Mouse (Mus musculus): ENCODE measurements around the gene Cyp20a1. TPM values are rescaled to one million over a fixed set of nuclear protein-coding genes. Genes with fewer than 3 reads are reported as not detected.
A peak's percentile ranks its signal among the peaks of the same experiment; 100 is the strongest.

Cyp20a1 gene
- polyA plus RNA-seq, 1 experiment from 2014 or later = 29.5 TPM

DNA sequence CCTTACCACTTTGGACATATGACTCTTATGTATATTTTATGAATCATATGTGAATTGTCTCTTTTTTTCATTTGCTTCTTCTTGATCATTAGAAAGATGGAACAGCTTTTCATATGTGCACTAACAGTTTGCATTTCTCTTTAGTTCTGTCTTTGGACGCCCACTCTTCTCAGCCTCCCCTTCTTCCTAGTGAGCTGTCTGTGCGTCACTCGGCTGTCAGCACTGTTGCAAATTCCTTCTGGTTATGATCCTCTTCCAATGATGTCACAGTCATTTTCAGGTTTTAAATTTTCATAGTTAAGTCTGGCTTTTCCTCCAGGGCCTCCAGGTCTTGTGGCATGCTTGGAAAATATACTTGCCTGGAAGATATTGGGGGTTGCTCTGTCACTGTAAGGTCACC, 38.8 kb downstream of the Cyp20a1 start:
- no peaks in the 10 kb centered on the region for H3K27me3 ChIP-seq (replicated peaks; ENCODE audit: control insufficient read depth, insufficient read depth, low read length)
- H3K9ac ChIP-seq (ENCODE audit: low read depth, low read length) = no peak overlapping the region
- H3K4me3 ChIP-seq (ENCODE audit: low read depth, low read length) = no peak overlapping the region
- H3K4me1 ChIP-seq (replicated peaks; ENCODE audit: control insufficient read depth, insufficient read depth, low read length) = no peaks in the 10 kb centered on the region
- WGBS = 94% methylated on average over 3 of the region's 3 CpGs
- H3K36me3 ChIP-seq (ENCODE audit: control insufficient read depth, insufficient read depth, low read length) = peaks cover 12% of the 10 kb centered on the region
- DNase-seq (ENCODE audit: low spot score) (no peak), ATAC-seq (replicated peaks; ENCODE audit: low FRiP score) (no peak)
- H3K4me2 ChIP-seq = no peak overlapping the region
- no peak overlapping the region for H3K27ac ChIP-seq (ENCODE audit: low read depth, low read length)
- H3K9me3 ChIP-seq (ENCODE audit: control insufficient read depth, low read length) = no peaks in the 10 kb centered on the region

DNA sequence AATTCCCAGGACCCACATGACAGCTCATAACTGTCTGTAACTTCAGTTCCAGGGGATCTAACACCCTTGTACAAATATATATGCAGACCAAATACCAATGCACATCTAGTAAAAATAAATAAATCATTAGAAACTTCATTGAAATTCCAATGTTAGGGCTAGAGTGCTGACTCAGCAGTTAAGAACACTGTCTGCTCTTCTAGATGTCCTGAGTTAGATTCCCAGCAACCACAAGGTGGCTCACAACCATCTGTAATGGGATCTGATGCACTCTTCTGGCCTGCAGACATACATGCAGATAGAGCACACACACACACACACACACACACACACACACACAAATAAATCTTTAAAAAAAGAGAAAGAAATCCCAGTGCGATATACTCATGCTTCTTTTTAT, 61.7 kb downstream of the Cyp20a1 start:
- 94% methylated on average over 1 of the region's 1 CpGs for WGBS
- ATAC-seq (replicated peaks; ENCODE audit: low FRiP score) = no peak
- H3K4me2 ChIP-seq = no peak overlapping the region

DNA sequence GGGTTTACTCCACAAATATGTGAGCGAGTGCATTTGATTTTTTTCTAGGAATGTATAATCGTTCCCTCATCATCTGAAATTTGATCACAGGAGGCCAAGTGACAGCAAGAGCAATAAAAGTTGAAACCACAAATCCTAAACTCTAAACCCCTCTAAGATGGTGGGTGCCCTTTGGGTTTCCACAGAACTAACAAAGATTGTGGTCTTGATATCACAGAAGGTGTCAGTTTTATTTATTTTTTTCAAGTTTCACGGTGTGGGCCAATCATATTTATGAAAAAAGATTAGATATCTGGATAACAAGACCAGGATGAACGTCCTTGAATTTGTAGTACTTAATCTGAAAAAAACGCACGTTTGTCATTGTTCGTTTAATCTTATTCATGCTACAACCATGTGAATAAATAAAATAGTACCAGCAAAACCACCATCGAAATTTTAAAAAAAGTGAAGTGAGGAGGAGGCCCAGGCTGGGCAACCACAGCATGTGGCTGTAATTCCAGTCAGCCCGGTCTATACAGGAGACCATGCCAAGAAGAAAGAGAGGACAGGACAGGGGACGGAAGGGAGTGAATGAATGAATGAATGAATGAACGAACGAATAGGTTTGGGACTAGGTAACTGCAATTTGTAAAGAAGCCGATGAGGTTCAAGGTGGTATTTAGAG, 65.5 kb downstream of the Cyp20a1 start:
- ATAC-seq (replicated peaks; ENCODE audit: low FRiP score) (peak; percentile 13; the same call in 1 of the 2 replicates), DNase-seq (ENCODE audit: low spot score) (no peak)
- Histone ChIP-seq H3K27me3 (replicated peaks; ENCODE audit: control insufficient read depth, insufficient read depth, low read length) (no peaks in the 10 kb centered on the region), H3K4me1 (replicated peaks; ENCODE audit: control insufficient read depth, insufficient read depth, low read length) (peaks cover under 1% of the 10 kb centered on the region; the same call in 1 of the 2 replicates), H3K27ac (ENCODE audit: low read depth, low read length) (peak overlapping the region; percentile 84), H3K9ac (ENCODE audit: low read depth, low read length) (peak overlapping the region; percentile 78), H3K36me3 (ENCODE audit: control insufficient read depth, insufficient read depth, low read length) (no peaks in the 10 kb centered on the region), H3K4me3 (ENCODE audit: low read depth, low read length) (peak overlapping the region; percentile 64), H3K9me3 (ENCODE audit: control insufficient read depth, low read length) (no peaks in the 10 kb centered on the region), H3K4me2 (peak overlapping the region; percentile 64)
- 24% methylated on average over 13 of the region's 13 CpGs for WGBS

More for the DNA sequence above, 61.7 kb downstream of the Cyp20a1 start:
- Histone ChIP-seq H3K9ac (ENCODE audit: low read depth, low read length) (no peak overlapping the region), H3K9me3 (ENCODE audit: control insufficient read depth, low read length) (no peaks in the 10 kb centered on the region), H3K27me3 (replicated peaks; ENCODE audit: control insufficient read depth, insufficient read depth, low read length) (no peaks in the 10 kb centered on the region), H3K4me3 (ENCODE audit: low read depth, low read length) (no peak overlapping the region), H3K27ac (ENCODE audit: low read depth, low read length) (no peak overlapping the region), H3K4me1 (replicated peaks; ENCODE audit: control insufficient read depth, insufficient read depth, low read length) (no peaks in the 10 kb centered on the region), H3K36me3 (ENCODE audit: control insufficient read depth, insufficient read depth, low read length) (no peaks in the 10 kb centered on the region)
- DNase-seq (ENCODE audit: low spot score) = no peak

DNA sequence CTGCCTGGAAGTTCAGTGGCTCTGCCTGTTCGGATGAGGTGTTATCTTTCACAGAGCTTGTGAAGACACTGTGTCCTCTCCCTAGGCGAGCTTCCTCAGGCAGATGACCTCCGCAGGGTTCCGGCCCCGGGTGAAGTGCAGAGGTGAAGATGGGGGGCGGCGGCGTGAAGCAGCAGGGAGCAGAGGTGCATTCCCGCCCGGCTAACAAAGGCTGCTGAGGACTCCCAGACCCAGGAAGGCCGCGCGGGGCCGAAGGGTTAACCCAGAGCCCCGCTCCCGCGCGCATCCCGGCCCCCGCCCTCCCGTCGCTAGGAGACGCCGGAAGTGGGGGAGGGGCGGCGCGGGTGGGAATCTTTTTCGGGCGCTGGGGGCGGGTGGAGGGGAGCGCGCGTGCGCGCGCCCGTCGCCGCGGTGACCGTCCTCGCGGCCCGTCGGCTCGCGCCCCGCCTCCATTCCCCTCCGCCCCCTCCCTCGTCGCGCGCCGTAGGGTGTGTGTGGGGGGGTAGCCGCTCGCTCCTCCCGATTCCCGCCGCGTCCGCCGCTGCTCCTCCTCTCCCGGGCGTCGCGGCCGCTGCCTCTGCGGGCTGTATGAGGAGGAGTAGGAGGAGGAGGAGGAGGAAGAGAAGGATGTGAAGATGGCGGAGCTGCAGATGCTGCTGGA, 66.2 kb downstream of the Cyp20a1 start, which contains the start of gene Abi2:
TSS of gene Abi2 (plus strand) at position 452 of the 661 bp plus-strand sequence.
- peak within 1 kb of the TSS; percentile 64 for H3K4me2 ChIP-seq
- no peaks in the 10 kb centered on the region for H3K9me3 ChIP-seq (ENCODE audit: control insufficient read depth, low read length)
- DNase-seq (ENCODE audit: low spot score) (peak; percentile 92), ATAC-seq (replicated peaks; ENCODE audit: low FRiP score) (peak; percentile 90)
- H3K9ac ChIP-seq (ENCODE audit: low read depth, low read length) = peak within 1 kb of the TSS; percentile 78
- WGBS = under 1% methylated on average over 22 of the region's 69 CpGs
- peaks cover 2% of the 10 kb centered on the region; the same call in 1 of the 2 replicates for H3K4me1 ChIP-seq (replicated peaks; ENCODE audit: control insufficient read depth, insufficient read depth, low read length)
- peak within 1 kb of the TSS; percentile 84 for H3K27ac ChIP-seq (ENCODE audit: low read depth, low read length)
- no peaks in the 10 kb centered on the region for H3K27me3 ChIP-seq (replicated peaks; ENCODE audit: control insufficient read depth, insufficient read depth, low read length)
- H3K36me3 ChIP-seq (ENCODE audit: control insufficient read depth, insufficient read depth, low read length) = no peaks in the 10 kb centered on the region
- peak within 1 kb of the TSS; percentile 64 for H3K4me3 ChIP-seq (ENCODE audit: low read depth, low read length)

DNA sequence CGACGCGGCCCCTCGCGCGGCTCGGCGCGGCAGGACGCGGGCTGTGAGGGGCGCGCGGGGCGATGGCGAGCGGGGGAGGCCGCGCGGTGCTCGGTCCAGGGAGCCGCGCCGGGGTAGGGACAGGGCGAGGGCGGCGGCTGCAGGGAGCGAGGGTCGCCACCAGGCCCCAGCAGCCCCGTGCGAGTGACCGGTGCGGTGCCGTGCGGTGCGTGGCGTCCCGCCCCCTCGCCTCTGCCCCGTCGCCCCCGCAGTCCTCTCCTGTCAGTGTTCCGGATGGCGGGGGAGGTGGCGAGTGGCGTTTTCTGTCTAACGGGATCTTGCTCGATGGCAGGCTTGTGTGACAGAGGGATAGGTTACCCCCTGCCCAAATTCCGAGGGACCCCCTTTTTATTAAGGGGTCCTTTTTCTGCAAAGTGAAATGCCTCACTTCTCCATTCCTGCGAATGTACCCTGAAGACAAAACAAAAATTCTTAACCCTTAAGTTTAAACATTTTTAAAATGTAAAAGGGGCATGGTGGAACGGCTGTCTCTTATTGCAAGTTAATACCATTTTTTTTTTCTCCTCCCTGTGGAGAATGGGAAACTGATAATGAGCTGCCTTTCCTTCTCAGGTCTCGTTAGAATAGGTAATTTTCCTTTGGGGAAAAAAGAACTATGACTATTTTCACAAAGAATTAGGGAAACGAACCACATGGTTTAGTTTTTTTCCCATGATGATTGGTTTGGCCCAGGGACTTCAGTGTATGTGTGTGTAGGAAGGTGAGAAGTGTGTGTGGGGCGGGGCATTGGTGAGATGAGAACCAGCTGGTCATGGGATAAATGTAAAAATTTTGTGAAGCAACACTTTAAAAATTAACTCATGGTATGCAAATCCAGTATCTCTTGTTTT, 67.0 kb downstream of the Cyp20a1 start:
- ATAC-seq (replicated peaks; ENCODE audit: low FRiP score) (peak; percentile 70), DNase-seq (ENCODE audit: low spot score) (no peak)
- no peaks in the 10 kb centered on the region for H3K36me3 ChIP-seq (ENCODE audit: control insufficient read depth, insufficient read depth, low read length)
- H3K4me1 ChIP-seq (replicated peaks; ENCODE audit: control insufficient read depth, insufficient read depth, low read length) = peaks cover 2% of the 10 kb centered on the region
- H3K27me3 ChIP-seq (replicated peaks; ENCODE audit: control insufficient read depth, insufficient read depth, low read length) = no peaks in the 10 kb centered on the region
- peak overlapping the region; percentile 64 for H3K4me3 ChIP-seq (ENCODE audit: low read depth, low read length)
- H3K9me3 ChIP-seq (ENCODE audit: control insufficient read depth, low read length) = no peaks in the 10 kb centered on the region
- H3K4me2 ChIP-seq = peak overlapping the region; percentile 64
- peak overlapping the region; percentile 79 for H3K27ac ChIP-seq (ENCODE audit: low read depth, low read length)
- under 1% methylated on average over 51 of the region's 54 CpGs for WGBS
- H3K9ac ChIP-seq (ENCODE audit: low read depth, low read length) = peak overlapping the region; percentile 78

DNA sequence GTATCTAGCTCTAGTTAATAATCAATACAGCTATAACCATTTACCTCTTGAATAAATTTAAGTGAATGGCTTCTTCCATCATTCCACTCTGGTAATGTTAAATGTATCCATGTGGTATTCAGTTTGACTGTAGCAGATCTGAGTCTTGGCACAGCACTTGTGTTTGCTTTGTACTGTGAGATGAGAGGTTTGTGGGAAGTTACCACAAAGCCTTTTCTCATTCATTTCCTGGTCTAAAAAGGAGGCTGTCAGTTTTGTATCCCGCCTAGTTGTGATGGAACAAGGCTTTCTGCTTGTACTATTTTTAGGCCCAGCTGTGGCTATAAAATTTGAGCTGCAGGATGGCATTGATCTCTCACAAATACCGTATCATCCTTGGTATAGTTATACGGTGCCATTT, 73.6 kb downstream of the Cyp20a1 start:
- WGBS = 62% methylated on average over 3 of the region's 3 CpGs
- no peaks in the 10 kb centered on the region for H3K36me3 ChIP-seq (ENCODE audit: control insufficient read depth, insufficient read depth, low read length)
- no peaks in the 10 kb centered on the region for H3K27me3 ChIP-seq (replicated peaks; ENCODE audit: control insufficient read depth, insufficient read depth, low read length)
- ATAC-seq (replicated peaks; ENCODE audit: low FRiP score) = no peak
- no peak overlapping the region for H3K27ac ChIP-seq (ENCODE audit: low read depth, low read length)
- H3K9me3 ChIP-seq (ENCODE audit: control insufficient read depth, low read length) = no peaks in the 10 kb centered on the region
- DNase-seq (ENCODE audit: low spot score) = no peak
- H3K4me1 ChIP-seq (replicated peaks; ENCODE audit: control insufficient read depth, insufficient read depth, low read length) = peaks cover 2% of the 10 kb centered on the region; the same call in 1 of the 2 replicates
- no peak overlapping the region for H3K9ac ChIP-seq (ENCODE audit: low read depth, low read length)
- H3K4me2 ChIP-seq = no peak overlapping the region
- no peak overlapping the region for H3K4me3 ChIP-seq (ENCODE audit: low read depth, low read length)

DNA sequence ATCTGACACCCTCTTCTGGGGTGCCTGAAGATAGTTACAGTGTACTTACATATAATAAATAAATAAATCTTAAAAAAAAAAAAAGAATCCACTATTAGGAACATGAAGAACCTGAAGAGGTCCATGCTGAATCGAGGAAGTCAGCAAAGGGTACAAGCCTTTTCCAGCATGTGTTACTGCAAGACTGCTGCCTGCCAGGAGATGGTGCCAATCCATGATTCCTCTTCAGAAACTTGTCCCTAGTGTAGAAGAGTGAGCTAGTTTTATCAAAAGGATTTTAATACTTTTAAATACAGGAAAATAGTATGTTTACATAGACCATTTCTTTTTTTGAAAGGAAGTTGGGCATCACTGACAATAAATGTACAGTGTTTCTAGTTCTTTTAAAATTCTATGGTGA, 80.8 kb downstream of the Cyp20a1 start:
- Histone ChIP-seq H3K9me3 (ENCODE audit: control insufficient read depth, low read length) (no peaks in the 10 kb centered on the region), H3K27me3 (replicated peaks; ENCODE audit: control insufficient read depth, insufficient read depth, low read length) (no peaks in the 10 kb centered on the region), H3K27ac (ENCODE audit: low read depth, low read length) (no peak overlapping the region), H3K4me3 (ENCODE audit: low read depth, low read length) (no peak overlapping the region), H3K4me1 (replicated peaks; ENCODE audit: control insufficient read depth, insufficient read depth, low read length) (no peaks in the 10 kb centered on the region), H3K9ac (ENCODE audit: low read depth, low read length) (no peak overlapping the region), H3K36me3 (ENCODE audit: control insufficient read depth, insufficient read depth, low read length) (no peaks in the 10 kb centered on the region), H3K4me2 (no peak overlapping the region)
- DNase-seq (ENCODE audit: low spot score) (no peak), ATAC-seq (replicated peaks; ENCODE audit: low FRiP score) (no peak)
- 88% methylated on average over 1 of the region's 1 CpGs for WGBS

DNA sequence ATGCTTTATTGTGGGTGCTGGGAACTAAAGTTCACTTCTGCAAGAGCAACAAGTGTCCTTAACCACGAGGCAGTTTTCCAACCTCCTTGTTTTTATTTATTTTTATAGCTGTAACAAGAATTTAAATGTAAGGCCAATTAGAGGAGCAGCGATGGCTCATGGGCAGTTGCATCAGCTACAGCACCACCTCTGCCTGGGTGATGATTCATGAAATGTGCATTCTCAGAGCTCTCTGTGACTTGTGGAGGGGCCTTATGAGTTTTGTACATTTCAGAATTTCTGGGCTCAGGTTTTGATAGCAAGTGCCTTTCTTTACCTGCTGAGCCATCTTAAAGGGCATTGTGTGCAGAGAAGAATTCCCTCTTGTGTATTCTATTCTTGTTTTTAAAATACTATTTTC, 85.2 kb downstream of the Cyp20a1 start:
- Histone ChIP-seq H3K27ac (ENCODE audit: low read depth, low read length) (no peak overlapping the region), H3K9me3 (ENCODE audit: control insufficient read depth, low read length) (no peaks in the 10 kb centered on the region), H3K4me1 (replicated peaks; ENCODE audit: control insufficient read depth, insufficient read depth, low read length) (no peaks in the 10 kb centered on the region), H3K4me3 (ENCODE audit: low read depth, low read length) (no peak overlapping the region), H3K9ac (ENCODE audit: low read depth, low read length) (no peak overlapping the region), H3K4me2 (no peak overlapping the region), H3K36me3 (ENCODE audit: control insufficient read depth, insufficient read depth, low read length) (no peaks in the 10 kb centered on the region), H3K27me3 (replicated peaks; ENCODE audit: control insufficient read depth, insufficient read depth, low read length) (no peaks in the 10 kb centered on the region)
- DNase-seq (ENCODE audit: low spot score) (no peak), ATAC-seq (replicated peaks; ENCODE audit: low FRiP score) (no peak)
- 91% methylated on average over 2 of the region's 2 CpGs for WGBS
